Comparison of ENCODE assay signal across 20 mouse cellular contexts in the genomic region with DNA sequence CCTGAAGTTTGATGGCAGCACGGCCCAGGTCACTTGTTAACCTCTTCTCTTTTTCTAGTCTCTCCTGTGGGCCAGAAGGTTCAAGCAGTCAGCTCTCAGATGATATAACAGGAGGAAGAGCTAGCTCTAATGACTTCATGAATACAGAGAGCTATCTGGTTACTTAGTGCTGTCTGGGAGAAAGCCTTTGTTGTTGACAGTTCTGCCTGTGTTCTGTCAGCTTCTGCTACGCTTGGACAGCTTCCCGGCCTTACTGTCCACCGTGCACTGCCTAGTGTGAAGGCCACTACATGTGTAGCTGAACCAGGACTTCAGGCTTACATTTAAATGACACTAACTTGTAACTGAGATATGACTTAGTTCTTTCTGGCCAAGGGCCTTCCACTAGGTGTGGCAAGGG. TPM values are rescaled to one million over a fixed set of nuclear protein-coding genes. Genes with fewer than 3 reads are reported as not detected.
DNase-seq lines count a peak whose midpoint lies in the region; ATAC-seq lines count a peak whose summit lies in the region.
"Had no signal": no experiment of that assay in that cellular context is flagged by ENCODE, and none has a peak within 500 bp of the region (broad histone marks: within the 10 kb centered on the region; RNA-seq: fewer than 3 reads in every experiment).

No protein-coding gene starts in this region.

- no peak overlapping the region for H3K4me3 ChIP-seq in kidney, embryonic 16.5 days (ENCODE audit: low read length)
- no peak overlapping the region for H3K4me3 ChIP-seq in heart, embryonic 12.5 days
- no peak overlapping the region for H3K4me3 ChIP-seq in embryonic facial prominence, embryonic 10.5 days
- H3K4me3 ChIP-seq in hindbrain, embryonic 12.5 days, result no peak overlapping the region
- H3K4me3 ChIP-seq: embryonic facial prominence, embryonic 13.5 days; hindbrain, embryonic 13.5 days; limb, embryonic 12.5 days; liver, embryonic 12.5 days; neural tube, embryonic 15.5 days had no signal

- H3K36me3 ChIP-seq in kidney, embryonic 16.5 days (ENCODE audit: insufficient read depth, low read length), result peaks cover 93% of the 10 kb centered on the region
- H3K36me3 ChIP-seq in heart, embryonic 12.5 days, result peaks cover 100% of the 10 kb centered on the region
- peaks cover 100% of the 10 kb centered on the region for H3K36me3 ChIP-seq in embryonic facial prominence, embryonic 10.5 days (replicated peaks)
- H3K36me3 ChIP-seq in hindbrain, embryonic 12.5 days, result peaks cover 97% of the 10 kb centered on the region

- WGBS in kidney, embryonic 16.5 days, result 50% methylated on average over 4 of the region's 4 CpGs
- 44% methylated on average over 4 of the region's 4 CpGs for WGBS in heart, embryonic 12.5 days
- 92% methylated on average over 4 of the region's 4 CpGs for WGBS in embryonic facial prominence, embryonic 10.5 days
- 89% methylated on average over 4 of the region's 4 CpGs for WGBS in hindbrain, embryonic 12.5 days

- no peaks in the 10 kb centered on the region for H3K9me3 ChIP-seq in kidney, embryonic 16.5 days (ENCODE audit: low read length)
- H3K9me3 ChIP-seq in heart, embryonic 12.5 days (replicated peaks), result no peaks in the 10 kb centered on the region
- H3K9me3 ChIP-seq in embryonic facial prominence, embryonic 10.5 days, result no peaks in the 10 kb centered on the region
- H3K9me3 ChIP-seq in hindbrain, embryonic 12.5 days (replicated peaks), result no peaks in the 10 kb centered on the region
- H3K9me3 ChIP-seq: embryonic facial prominence, embryonic 13.5 days; hindbrain, embryonic 13.5 days; limb, embryonic 12.5 days; liver, embryonic 12.5 days; neural tube, embryonic 15.5 days had no signal

- H3K9ac ChIP-seq in kidney, embryonic 16.5 days (replicated peaks; ENCODE audit: low read length), result no peak overlapping the region
- no peak overlapping the region for H3K9ac ChIP-seq in heart, embryonic 12.5 days
- H3K9ac ChIP-seq in hindbrain, embryonic 12.5 days, result no peak overlapping the region
- H3K9ac ChIP-seq: embryonic facial prominence, embryonic 13.5 days; hindbrain, embryonic 13.5 days; limb, embryonic 12.5 days; liver, embryonic 12.5 days; lung, embryonic 14.5 days; neural tube, embryonic 15.5 days had no signal

- DNase-seq in kidney, postnatal 25 days, result no peak
- DNase-seq in heart, postnatal 14 days, result peak; percentile 37 to 52
- DNase-seq in Muller cell, postnatal 12 days (ENCODE audit: inconsistent ontology term), result no peak
- no peak for DNase-seq in embryonic facial prominence, embryonic 10.5 days (ENCODE audit: low spot score)
- DNase-seq: adrenal gland, adult 8-10 months; cerebellum, adult 9-10 months; gastrocnemius, postnatal 25 days; lung, embryonic 14.5 days; lung, postnatal 4 days; right cerebral cortex, postnatal 25 days; thymus, adult 2 months had no signal

- intact Hi-C loops in heart, postnatal 14 days (cut with DNase I), result no loop called here

- peak; percentile 66; the same call in 1 of the 2 replicates for ATAC-seq in kidney, embryonic 16.5 days (ENCODE audit: low FRiP score, low TSS enrichment)
- ATAC-seq in heart, embryonic 12.5 days (ENCODE audit: insufficient number of reproducible peaks, low FRiP score), result no peak
- no peak for ATAC-seq in hindbrain, embryonic 12.5 days (ENCODE audit: low FRiP score)
- ATAC-seq: liver, embryonic 12.5 days; midbrain, embryonic 16.5 days had no signal

- no peak overlapping the region for H3K4me2 ChIP-seq in kidney, embryonic 16.5 days (replicated peaks; ENCODE audit: low read depth, low read length)
- no peak overlapping the region for H3K4me2 ChIP-seq in heart, embryonic 12.5 days
- no peak overlapping the region for H3K4me2 ChIP-seq in hindbrain, embryonic 12.5 days (replicated peaks)
- H3K4me2 ChIP-seq: embryonic facial prominence, embryonic 13.5 days; hindbrain, embryonic 13.5 days; limb, embryonic 12.5 days; liver, embryonic 12.5 days; lung, embryonic 14.5 days; neural tube, embryonic 15.5 days had no signal

- no peak overlapping the region for H3K27ac ChIP-seq in kidney, embryonic 16.5 days (ENCODE audit: low read length)
- peak overlapping the region; percentile 70 for H3K27ac ChIP-seq in heart, embryonic 12.5 days (ENCODE audit: poor library complexity, severe bottlenecking)
- no peak overlapping the region for H3K27ac ChIP-seq in embryonic facial prominence, embryonic 10.5 days (replicated peaks)
- H3K27ac ChIP-seq in hindbrain, embryonic 12.5 days, result no peak overlapping the region
- H3K27ac ChIP-seq: embryonic facial prominence, embryonic 13.5 days; hindbrain, embryonic 13.5 days; limb, embryonic 12.5 days; liver, embryonic 12.5 days; neural tube, embryonic 15.5 days had no signal

- no peaks in the 10 kb centered on the region for H3K27me3 ChIP-seq in kidney, embryonic 16.5 days (ENCODE audit: insufficient read depth, low read length)
- H3K27me3 ChIP-seq in heart, embryonic 12.5 days (replicated peaks), result no peaks in the 10 kb centered on the region
- H3K27me3 ChIP-seq in embryonic facial prominence, embryonic 10.5 days (replicated peaks; ENCODE audit: low read depth, poor library complexity, severe bottlenecking), result no peaks in the 10 kb centered on the region
- no peaks in the 10 kb centered on the region for H3K27me3 ChIP-seq in hindbrain, embryonic 12.5 days
- H3K27me3 ChIP-seq: embryonic facial prominence, embryonic 13.5 days; hindbrain, embryonic 13.5 days; limb, embryonic 12.5 days; liver, embryonic 12.5 days; neural tube, embryonic 15.5 days had no signal

- H3K4me1 ChIP-seq in kidney, embryonic 16.5 days (ENCODE audit: insufficient read depth, low read length), result no peaks in the 10 kb centered on the region; the same call in 1 of the 2 replicates
- peaks cover 59% of the 10 kb centered on the region for H3K4me1 ChIP-seq in heart, embryonic 12.5 days (replicated peaks)
- peaks cover 18% of the 10 kb centered on the region for H3K4me1 ChIP-seq in embryonic facial prominence, embryonic 10.5 days
- no peaks in the 10 kb centered on the region for H3K4me1 ChIP-seq in hindbrain, embryonic 12.5 days
- H3K4me1 ChIP-seq: hindbrain, embryonic 13.5 days; limb, embryonic 12.5 days; neural tube, embryonic 15.5 days had no signal

RNA-seq across cellular contexts. Expression of gene Dstn, which starts 33.3 kb away (rescaled TPM):
- polyA plus RNA-seq in kidney, embryonic 16.5 days (2015; fragmentation: Nextera tagmentation; extraction: Ambion mirVana), result 437 and 471 TPM in 2 replicates
- polyA plus RNA-seq in heart, embryonic 12.5 days (2016; fragmentation: Nextera tagmentation; extraction: Ambion mirVana), result 963 and 982 TPM in 2 replicates
- 100 to 1,000 TPM; 321 to 347 TPM for total RNA-seq in heart, postnatal 14 days (2021)
- 331 and 339 TPM in 2 replicates for polyA plus RNA-seq in embryonic facial prominence, embryonic 10.5 days (2016; fragmentation: Nextera tagmentation; extraction: Ambion mirVana)
- 376 and 396 TPM in 2 replicates for polyA plus RNA-seq in hindbrain, embryonic 12.5 days (2016; fragmentation: Nextera tagmentation; extraction: Ambion mirVana)

Comparison
In these comparisons a context has a peak if more than half of its experiments do, and no peak if none do; other contexts are left out.
1. DNase-seq: peak in heart, postnatal 14 days (2 of 2); none in kidney, postnatal 25 days (0 of 2), Muller cell, postnatal 12 days (single experiment) and embryonic facial prominence, embryonic 10.5 days (single experiment).